Mouse (Mus musculus): ENCODE data around the gene Vangl1. TPM values are rescaled to one million over a fixed set of nuclear protein-coding genes. Genes with fewer than 3 reads are reported as not detected.

Vangl1 gene
- polyA plus RNA-seq, 1 experiment from 2014 or later, result 9.0 TPM

DNA sequence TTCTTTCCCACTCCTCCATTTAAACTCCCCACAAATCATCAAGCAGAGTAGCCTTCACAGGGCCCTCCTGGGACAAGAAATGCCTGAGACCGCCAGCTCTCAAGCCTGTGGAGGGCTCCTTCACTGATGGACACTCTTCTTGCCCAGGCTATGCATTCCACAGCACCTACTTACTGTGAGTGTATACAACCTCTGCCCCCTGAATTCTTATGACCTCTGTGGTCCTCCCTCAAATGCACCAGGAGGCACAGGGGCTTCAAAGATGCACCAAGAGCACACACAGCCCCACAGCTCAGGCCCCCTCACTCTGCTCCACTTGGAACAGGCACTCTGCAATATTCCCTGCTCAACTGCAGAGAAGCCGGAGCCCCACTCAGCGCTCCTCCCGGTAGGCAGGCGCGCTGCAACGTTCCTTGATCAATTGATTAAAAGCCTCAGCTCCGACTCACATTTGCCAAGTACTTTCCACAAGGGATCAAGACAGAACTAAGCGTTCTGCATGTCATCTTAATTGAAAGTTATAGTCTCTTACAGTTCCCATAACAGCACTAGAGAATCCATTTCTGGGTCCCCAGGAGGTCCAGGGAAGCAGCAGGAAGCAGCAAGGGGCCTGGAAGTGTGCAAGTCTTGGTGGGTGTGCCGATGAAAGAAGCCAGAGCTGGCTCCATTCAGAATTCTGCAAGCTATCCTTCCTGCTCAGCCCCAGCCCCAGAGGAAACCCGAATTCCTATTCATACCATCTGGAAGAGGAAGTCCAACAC is 10.0 kb downstream of the Vangl1 start:
- Histone ChIP-seq H3K9me3 (ENCODE audit: control insufficient read depth, low read length) (no peaks in the 10 kb centered on the region), H3K27ac (peak overlapping the region; percentile 9; the same call in 1 of the 2 replicates), H3K4me3 (replicated peaks; ENCODE audit: low read length) (no peak overlapping the region), H3K4me1 (replicated peaks; ENCODE audit: control insufficient read depth, insufficient read depth, low read length) (peaks cover 30% of the 10 kb centered on the region), H3K27me3 (ENCODE audit: control insufficient read depth, insufficient read depth, low read length) (peaks cover 13% of the 10 kb centered on the region; the same call in 1 of the 2 replicates), H3K9ac (no peak overlapping the region), H3K36me3 (replicated peaks; ENCODE audit: control insufficient read depth, insufficient read depth) (no peaks in the 10 kb centered on the region), H3K4me2 (replicated peaks) (peak overlapping the region; percentile 36)
- ATAC-seq (ENCODE audit: low FRiP score) (peak; percentile 51; the same call in 1 of the 2 replicates), DNase-seq (ENCODE audit: low spot score) (peak; percentile 53)
- WGBS, result 1% methylated on average over 11 of the region's 11 CpGs

DNA sequence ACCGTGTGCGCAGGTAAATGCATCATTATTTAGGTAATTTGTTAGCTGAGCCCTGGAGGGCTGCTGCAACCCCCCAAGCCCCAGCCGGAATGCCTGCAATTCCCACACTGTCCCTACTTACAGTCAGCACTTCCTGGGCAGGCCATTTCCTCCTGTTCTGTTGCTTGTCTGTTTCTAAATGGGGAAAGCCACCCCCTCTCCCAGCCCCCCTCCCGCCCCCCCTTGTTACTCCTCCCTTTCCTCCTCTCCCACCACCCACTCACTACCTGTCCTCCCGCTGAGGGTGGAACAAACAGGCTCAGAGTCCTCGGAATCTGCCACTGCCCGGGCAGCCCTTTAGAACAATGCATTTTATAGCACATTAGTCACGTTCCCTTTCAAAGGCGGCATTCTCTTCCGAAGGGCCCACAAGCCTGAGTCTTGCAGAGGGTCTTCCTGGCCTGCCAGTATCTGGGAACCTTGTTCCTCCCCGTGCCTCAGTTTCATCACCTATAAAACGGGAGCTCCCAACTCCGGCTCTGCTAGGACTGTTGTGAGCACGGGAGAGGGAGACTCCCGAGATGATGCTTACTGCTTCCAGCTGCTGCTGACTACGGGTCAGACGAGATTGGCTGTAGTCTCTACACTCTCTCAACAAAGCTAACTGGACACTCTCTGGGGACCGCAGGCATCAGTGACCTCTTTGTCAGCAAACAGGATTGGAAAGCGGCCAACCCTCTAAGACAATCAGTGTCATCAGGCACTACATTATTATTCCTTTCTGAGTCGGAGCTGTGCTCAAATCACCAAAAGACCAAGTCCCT is 10.8 kb downstream of the Vangl1 start:
- Histone ChIP-seq H3K27ac (peak overlapping the region; percentile 9), H3K4me1 (replicated peaks; ENCODE audit: control insufficient read depth, insufficient read depth, low read length) (peaks cover 30% of the 10 kb centered on the region), H3K4me3 (replicated peaks; ENCODE audit: low read length) (no peak overlapping the region), H3K27me3 (ENCODE audit: control insufficient read depth, insufficient read depth, low read length) (peaks cover 9% of the 10 kb centered on the region), H3K36me3 (replicated peaks; ENCODE audit: control insufficient read depth, insufficient read depth) (no peaks in the 10 kb centered on the region), H3K9ac (peak overlapping the region; percentile 16; the same call in 1 of the 2 replicates), H3K4me2 (replicated peaks) (peak overlapping the region; percentile 36), H3K9me3 (ENCODE audit: control insufficient read depth, low read length) (no peaks in the 10 kb centered on the region)
- ATAC-seq (ENCODE audit: low FRiP score) (no peak), DNase-seq (ENCODE audit: low spot score) (peak; percentile 41)
- 4% methylated on average over 20 of the region's 20 CpGs for WGBS

DNA sequence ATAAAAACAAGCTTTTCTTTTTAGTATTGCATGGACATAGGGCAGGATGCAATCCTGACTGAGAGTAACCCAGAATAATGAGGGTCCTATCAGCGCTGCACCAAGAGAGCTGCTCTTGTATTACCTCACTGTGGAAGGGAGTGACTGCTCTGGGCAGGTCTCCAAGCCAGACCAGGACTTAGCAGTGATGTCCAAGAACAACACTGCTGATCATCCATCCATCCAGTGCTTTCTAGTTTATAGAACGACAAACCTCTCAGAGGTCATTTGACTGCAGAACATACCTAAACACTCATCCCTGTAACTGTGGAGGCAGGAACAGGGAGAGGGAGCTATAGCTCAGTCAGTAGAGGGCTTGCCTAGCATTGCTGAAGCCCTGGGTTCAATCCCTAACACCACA is 11.9 kb downstream of the Vangl1 start:
- 69% methylated on average over 2 of the region's 2 CpGs for WGBS
- no peak for DNase-seq (ENCODE audit: low spot score)
- peaks cover 26% of the 10 kb centered on the region for H3K4me1 ChIP-seq (replicated peaks; ENCODE audit: control insufficient read depth, insufficient read depth, low read length)
- no peak for ATAC-seq (ENCODE audit: low FRiP score)
- no peak overlapping the region for H3K4me3 ChIP-seq (replicated peaks; ENCODE audit: low read length)
- H3K4me2 ChIP-seq (replicated peaks), result no peak overlapping the region
- no peak overlapping the region for H3K27ac ChIP-seq
- no peaks in the 10 kb centered on the region for H3K36me3 ChIP-seq (replicated peaks; ENCODE audit: control insufficient read depth, insufficient read depth)
- no peaks in the 10 kb centered on the region for H3K9me3 ChIP-seq (ENCODE audit: control insufficient read depth, low read length)
- H3K9ac ChIP-seq, result no peak overlapping the region
- peaks cover 9% of the 10 kb centered on the region; the same call in 1 of the 2 replicates for H3K27me3 ChIP-seq (ENCODE audit: control insufficient read depth, insufficient read depth, low read length)

- peaks cover 9% of the 10 kb centered on the region; the same call in 1 of the 2 replicates for H3K27me3 ChIP-seq (ENCODE audit: control insufficient read depth, insufficient read depth, low read length)
- DNase-seq (ENCODE audit: low spot score) (no peak), ATAC-seq (ENCODE audit: low FRiP score) (no peak)
- H3K4me2 ChIP-seq (replicated peaks), result no peak overlapping the region
- WGBS, result 58% methylated on average over 3 of the region's 3 CpGs
- no peak overlapping the region for H3K27ac ChIP-seq
- no peaks in the 10 kb centered on the region for H3K9me3 ChIP-seq (ENCODE audit: control insufficient read depth, low read length)
- no peak overlapping the region for H3K4me3 ChIP-seq (replicated peaks; ENCODE audit: low read length)
- no peaks in the 10 kb centered on the region for H3K36me3 ChIP-seq (replicated peaks; ENCODE audit: control insufficient read depth, insufficient read depth)
- H3K9ac ChIP-seq, result no peak overlapping the region
- peaks cover 25% of the 10 kb centered on the region for H3K4me1 ChIP-seq (replicated peaks; ENCODE audit: control insufficient read depth, insufficient read depth, low read length)
Observed at GRCm38 (mm10) chr3:102191575-102191974, 12.9 kb downstream of the Vangl1 start.

- Histone ChIP-seq H3K9me3 (ENCODE audit: control insufficient read depth, low read length) (no peaks in the 10 kb centered on the region), H3K36me3 (replicated peaks; ENCODE audit: control insufficient read depth, insufficient read depth) (no peaks in the 10 kb centered on the region), H3K4me3 (replicated peaks; ENCODE audit: low read length) (no peak overlapping the region), H3K27me3 (ENCODE audit: control insufficient read depth, insufficient read depth, low read length) (peaks cover 5% of the 10 kb centered on the region; the same call in 1 of the 2 replicates), H3K4me2 (replicated peaks) (no peak overlapping the region), H3K27ac (no peak overlapping the region), H3K9ac (no peak overlapping the region), H3K4me1 (replicated peaks; ENCODE audit: control insufficient read depth, insufficient read depth, low read length) (peaks cover 25% of the 10 kb centered on the region)
- DNase-seq (ENCODE audit: low spot score), result no peak
- ATAC-seq (ENCODE audit: low FRiP score), result no peak
Observed at GRCm38 (mm10) chr3:102190642-102191041, 13.9 kb downstream of the Vangl1 start.

- Histone ChIP-seq H3K27me3 (ENCODE audit: control insufficient read depth, insufficient read depth, low read length) (no peaks in the 10 kb centered on the region; the same call in 1 of the 2 replicates), H3K4me1 (replicated peaks; ENCODE audit: control insufficient read depth, insufficient read depth, low read length) (peaks cover 25% of the 10 kb centered on the region), H3K9ac (no peak overlapping the region), H3K27ac (no peak overlapping the region), H3K4me3 (replicated peaks; ENCODE audit: low read length) (no peak overlapping the region), H3K36me3 (replicated peaks; ENCODE audit: control insufficient read depth, insufficient read depth) (no peaks in the 10 kb centered on the region), H3K9me3 (ENCODE audit: control insufficient read depth, low read length) (no peaks in the 10 kb centered on the region), H3K4me2 (replicated peaks) (no peak overlapping the region)
- no peak for ATAC-seq (ENCODE audit: low FRiP score)
- 3% methylated on average over 4 of the region's 4 CpGs for WGBS
- no peak for DNase-seq (ENCODE audit: low spot score)
Observed at GRCm38 (mm10) chr3:102190015-102190414, 14.5 kb downstream of the Vangl1 start.

DNA sequence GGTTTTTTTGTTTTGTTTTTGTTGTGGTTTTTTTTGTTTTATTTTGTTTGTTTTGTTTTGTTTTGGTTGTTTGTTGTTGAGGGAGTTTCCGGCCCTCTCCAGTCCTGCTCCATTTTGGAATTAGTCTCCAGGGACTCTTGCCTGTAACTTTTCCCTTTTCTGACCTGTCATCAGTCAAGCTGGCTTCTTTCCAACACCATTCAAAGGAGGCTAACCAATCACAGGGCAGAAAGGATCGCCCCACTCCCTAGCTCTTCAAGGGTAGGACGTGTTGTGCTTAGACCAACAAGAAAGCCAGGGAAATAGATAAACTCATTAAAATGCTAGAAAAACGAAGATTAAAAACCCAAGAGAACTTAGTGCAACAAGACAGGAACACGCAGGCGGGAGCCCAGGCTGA is 15.5 kb downstream of the Vangl1 start:
- Histone ChIP-seq H3K4me3 (replicated peaks; ENCODE audit: low read length) (no peak overlapping the region), H3K27ac (no peak overlapping the region), H3K4me1 (replicated peaks; ENCODE audit: control insufficient read depth, insufficient read depth, low read length) (peaks cover 15% of the 10 kb centered on the region), H3K9ac (no peak overlapping the region), H3K4me2 (replicated peaks) (no peak overlapping the region), H3K9me3 (ENCODE audit: control insufficient read depth, low read length) (no peaks in the 10 kb centered on the region), H3K36me3 (replicated peaks; ENCODE audit: control insufficient read depth, insufficient read depth) (no peaks in the 10 kb centered on the region), H3K27me3 (ENCODE audit: control insufficient read depth, insufficient read depth, low read length) (no peaks in the 10 kb centered on the region; the same call in 1 of the 2 replicates)
- ATAC-seq (ENCODE audit: low FRiP score) (no peak), DNase-seq (ENCODE audit: low spot score) (peak; percentile 38)
- 11% methylated on average over 6 of the region's 6 CpGs for WGBS

GRCm38 (mm10) chr3:102187401-102187800 is 17.1 kb downstream of the Vangl1 start:
- no peaks in the 10 kb centered on the region; the same call in 1 of the 2 replicates for H3K27me3 ChIP-seq (ENCODE audit: control insufficient read depth, insufficient read depth, low read length)
- DNase-seq (ENCODE audit: low spot score) (no peak), ATAC-seq (ENCODE audit: low FRiP score) (no peak)
- no peaks in the 10 kb centered on the region for H3K9me3 ChIP-seq (ENCODE audit: control insufficient read depth, low read length)
- no peak overlapping the region for H3K4me2 ChIP-seq (replicated peaks)
- H3K27ac ChIP-seq, result no peak overlapping the region
- no peak overlapping the region for H3K9ac ChIP-seq
- no peak overlapping the region for H3K4me3 ChIP-seq (replicated peaks; ENCODE audit: low read length)
- no peaks in the 10 kb centered on the region for H3K36me3 ChIP-seq (replicated peaks; ENCODE audit: control insufficient read depth, insufficient read depth)
- H3K4me1 ChIP-seq (replicated peaks; ENCODE audit: control insufficient read depth, insufficient read depth, low read length), result no peaks in the 10 kb centered on the region
- WGBS, result 89% methylated on average over 4 of the region's 4 CpGs

DNA sequence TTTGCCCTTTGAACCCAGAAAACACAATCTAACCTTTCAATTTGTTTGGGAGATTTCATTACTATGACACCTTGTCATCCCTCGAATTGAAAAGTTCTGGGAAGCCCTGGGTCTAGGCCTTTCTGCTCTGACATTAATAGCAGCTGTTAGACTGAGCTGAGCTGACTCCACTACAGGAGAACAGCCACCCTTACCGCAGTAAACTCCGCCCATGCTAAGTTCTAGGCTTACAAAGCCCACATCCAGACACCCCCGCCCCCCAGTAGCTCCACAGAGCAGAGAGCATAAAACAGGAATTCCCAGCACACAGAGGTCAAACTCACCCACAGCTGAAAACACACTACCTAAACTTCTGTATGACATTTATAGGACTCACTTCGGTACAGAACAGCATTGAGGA is 19.8 kb downstream of the Vangl1 start:
- H3K4me3 ChIP-seq (replicated peaks; ENCODE audit: low read length), result no peak overlapping the region
- WGBS, result 84% methylated on average over 5 of the region's 5 CpGs
- no peak overlapping the region for H3K9ac ChIP-seq
- no peak for DNase-seq (ENCODE audit: low spot score)
- no peaks in the 10 kb centered on the region for H3K9me3 ChIP-seq (ENCODE audit: control insufficient read depth, low read length)
- no peaks in the 10 kb centered on the region; the same call in 1 of the 2 replicates for H3K27me3 ChIP-seq (ENCODE audit: control insufficient read depth, insufficient read depth, low read length)
- ATAC-seq (ENCODE audit: low FRiP score), result no peak
- H3K4me1 ChIP-seq (replicated peaks; ENCODE audit: control insufficient read depth, insufficient read depth, low read length), result no peaks in the 10 kb centered on the region
- no peak overlapping the region for H3K27ac ChIP-seq
- H3K36me3 ChIP-seq (replicated peaks; ENCODE audit: control insufficient read depth, insufficient read depth), result no peaks in the 10 kb centered on the region
- H3K4me2 ChIP-seq (replicated peaks), result no peak overlapping the region
